Mouse (Mus musculus) forebrain, embryonic 12.5 days (tissue): ENCODE data around the gene Tomm40l. TPM values are rescaled to one million over a fixed set of nuclear protein-coding genes. Genes with fewer than 3 reads are reported as not detected.
"Not testable (repeated sequence)": the region's sequence is repeated elsewhere in the genome, so short reads cannot be mapped to it uniquely, and the experiment has no call there.

Experiments
- ATAC-seq: fragments of 200-750 bp; cut with Nextera tagmentation; 2 replicates; pipeline ENCODE4 v1.8.0; 2017; ENCODE audit warnings: moderate TSS enrichment; ENCODE audit not compliant: low FRiP score
- H3K27ac ChIP-seq: fragments of 300-500 bp; sonication (generic); 2 replicates; pipeline ENCODE4 v1.5.1; 2016; ENCODE audit warnings: mild to moderate bottlenecking
- H3K27me3 ChIP-seq: fragments of 300-500 bp; sonication (generic); 2 replicates; pipeline ENCODE4 v1.6.1; 2016; ENCODE audit warnings: mild to moderate bottlenecking
- H3K36me3 ChIP-seq: fragments of 300-500 bp; sonication (generic); replicated peaks from 2 replicates; pipeline ENCODE4 v1.6.1; 2016; ENCODE audit warnings: mild to moderate bottlenecking
- H3K4me1 ChIP-seq: fragments of 300-500 bp; sonication (generic); 2 replicates; pipeline ENCODE4 v1.6.1; 2016
- H3K4me2 ChIP-seq: fragments of 300-500 bp; sonication (generic); 2 replicates; pipeline ENCODE4 v1.6.1; 2016; ENCODE audit warnings: mild to moderate bottlenecking, moderate library complexity
- H3K4me3 ChIP-seq: fragments of 300-500 bp; sonication (generic); replicated peaks from 2 replicates; pipeline ENCODE4 v1.5.1; 2016; ENCODE audit warnings: mild to moderate bottlenecking
- H3K9ac ChIP-seq: fragments of 300-500 bp; sonication (generic); 2 replicates; pipeline ENCODE4 v1.6.1; 2016; ENCODE audit warnings: mild to moderate bottlenecking
- H3K9me3 ChIP-seq: fragments of 300-500 bp; sonication (generic); 2 replicates; pipeline ENCODE4 v1.6.1; 2016
- WGBS: fragments of 180-500 bp; shearing (Covaris S2); methylation state at CpG from one replicate; pipeline ENCODE4 v1.1.7; 2016; 5-methylcytosine and 5-hydroxymethylcytosine counted together
- polyA plus RNA-seq: library from polyadenylated mRNA; unstranded; fragments of >200 nt; fragmentation: Nextera tagmentation; extraction: Ambion mirVana; gene quantifications from 2 replicates; pipeline ENCODE4 v1.2.1, GENCODE M21; 2016

Gene Tomm40l
- polyA plus RNA-seq, 1 experiment from 2014 or later: 31.6 TPM

DNA sequence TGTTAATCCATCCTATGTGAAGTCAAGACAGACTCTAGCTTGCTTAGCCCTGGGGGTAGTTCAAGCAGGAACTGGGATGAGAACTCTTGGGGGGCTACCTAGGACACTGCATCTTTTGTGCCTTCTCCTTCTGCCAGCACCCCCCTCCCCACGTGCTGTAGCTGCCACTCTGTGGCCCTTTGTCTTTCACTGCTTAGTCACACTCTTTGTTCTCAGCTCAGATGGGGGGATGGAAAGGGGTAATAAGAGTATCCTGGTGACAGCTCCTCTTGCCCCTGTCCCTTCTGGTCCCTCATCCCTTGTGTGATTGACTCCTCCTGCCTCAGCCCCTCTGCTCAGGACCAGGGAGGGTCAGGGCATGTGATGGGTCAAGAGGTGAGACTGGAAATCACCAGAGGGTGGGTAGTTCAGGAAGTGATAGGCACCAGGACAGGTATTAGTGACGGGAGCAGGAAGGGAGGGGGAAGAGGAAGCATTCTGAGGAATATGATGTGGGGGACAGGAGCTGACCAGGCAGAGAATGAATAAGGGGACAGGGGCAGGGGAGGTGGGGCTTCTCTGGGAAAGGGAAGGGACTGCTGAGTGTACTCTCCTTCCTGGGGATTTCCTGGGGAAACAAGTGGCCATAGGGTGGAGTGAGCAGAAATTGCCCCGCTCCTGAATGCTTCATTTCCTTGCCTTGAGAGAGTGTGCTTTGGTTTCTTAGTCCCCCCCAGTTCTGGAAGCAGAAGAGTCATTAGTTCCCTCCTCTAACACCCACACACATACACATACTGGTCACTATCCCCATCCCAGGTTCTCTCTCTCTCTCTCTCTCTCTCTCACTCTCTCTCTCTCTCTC lies 26.3 kb upstream of the Tomm40l start:
- ATAC-seq: no peak
- WGBS: 43% methylated on average over 3 of the region's 3 CpGs
- H3K4me3 ChIP-seq: no peak overlapping the region
- H3K9me3 ChIP-seq: no peaks in the 10 kb centered on the region
- peak overlapping the region; percentile 26; the same call in 1 of the 2 replicates for H3K27ac ChIP-seq
- H3K4me1 ChIP-seq: peaks cover 58% of the 10 kb centered on the region
- no peak overlapping the region for H3K4me2 ChIP-seq
- H3K9ac ChIP-seq: no peak overlapping the region
- H3K27me3 ChIP-seq: peaks cover 5% of the 10 kb centered on the region
- peaks cover 15% of the 10 kb centered on the region for H3K36me3 ChIP-seq

DNA sequence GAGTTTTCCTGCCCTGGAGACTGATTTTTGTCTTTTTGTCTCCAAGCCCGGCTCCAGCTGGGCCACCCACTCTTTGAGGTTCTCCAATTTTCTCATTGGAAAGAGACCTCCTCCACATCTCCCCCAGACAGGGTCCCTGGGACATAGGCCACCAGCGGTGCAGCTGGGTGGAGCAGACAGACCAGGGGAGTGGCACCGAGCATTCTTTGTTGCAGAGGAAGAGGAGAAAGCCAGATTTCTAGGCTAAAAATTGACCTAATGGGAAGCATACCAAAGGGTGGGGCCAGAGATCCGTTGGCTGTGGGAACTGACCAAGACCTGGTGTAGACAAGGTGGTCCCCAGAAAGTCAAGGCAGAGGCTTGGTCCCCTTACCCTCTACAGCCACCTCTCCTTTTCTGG lies 25.6 kb upstream of the Tomm40l start:
- Histone ChIP-seq H3K27ac (peak overlapping the region; percentile 80), H3K27me3 (peaks cover 3% of the 10 kb centered on the region; the same call in 1 of the 2 replicates), H3K4me1 (peaks cover 57% of the 10 kb centered on the region), H3K36me3 (peaks cover 21% of the 10 kb centered on the region), H3K4me2 (peak overlapping the region; percentile 79; the same call in 1 of the 2 replicates), H3K4me3 (no peak overlapping the region), H3K9ac (no peak overlapping the region), H3K9me3 (no peaks in the 10 kb centered on the region)
- 24% methylated on average over 4 of the region's 4 CpGs for WGBS
- no peak for ATAC-seq

DNA sequence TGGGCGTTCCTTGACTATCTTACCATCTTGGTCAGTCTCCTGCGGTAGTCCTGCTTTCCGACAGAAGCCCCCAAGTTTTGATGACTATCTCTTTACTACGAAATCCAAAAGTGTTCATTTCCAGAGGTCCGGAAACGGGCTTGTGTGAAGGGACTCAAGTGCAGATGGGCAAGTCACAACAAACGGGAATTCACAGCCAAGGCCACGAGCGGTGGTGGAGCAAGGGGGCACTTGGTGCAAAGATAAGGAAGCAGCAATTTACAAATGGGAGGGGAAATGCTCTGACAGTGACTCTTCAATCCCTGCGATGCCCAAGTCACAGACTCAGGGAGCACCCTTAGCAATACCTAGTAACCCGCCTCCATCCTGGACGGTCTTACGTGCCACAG lies 25.1 kb upstream of the Tomm40l start:
- H3K27me3 ChIP-seq: no peaks in the 10 kb centered on the region; the same call in 1 of the 2 replicates
- H3K4me2 ChIP-seq: peak overlapping the region; percentile 79
- H3K4me3 ChIP-seq: peak overlapping the region; percentile 78
- H3K27ac ChIP-seq: peak overlapping the region; percentile 80
- WGBS: 15% methylated on average over 13 of the region's 13 CpGs
- H3K36me3 ChIP-seq: peaks cover 26% of the 10 kb centered on the region
- no peaks in the 10 kb centered on the region for H3K9me3 ChIP-seq
- peak; percentile 1; the same call in 1 of the 2 replicates for ATAC-seq
- peak overlapping the region; percentile 51 for H3K9ac ChIP-seq
- peaks cover 52% of the 10 kb centered on the region for H3K4me1 ChIP-seq

DNA sequence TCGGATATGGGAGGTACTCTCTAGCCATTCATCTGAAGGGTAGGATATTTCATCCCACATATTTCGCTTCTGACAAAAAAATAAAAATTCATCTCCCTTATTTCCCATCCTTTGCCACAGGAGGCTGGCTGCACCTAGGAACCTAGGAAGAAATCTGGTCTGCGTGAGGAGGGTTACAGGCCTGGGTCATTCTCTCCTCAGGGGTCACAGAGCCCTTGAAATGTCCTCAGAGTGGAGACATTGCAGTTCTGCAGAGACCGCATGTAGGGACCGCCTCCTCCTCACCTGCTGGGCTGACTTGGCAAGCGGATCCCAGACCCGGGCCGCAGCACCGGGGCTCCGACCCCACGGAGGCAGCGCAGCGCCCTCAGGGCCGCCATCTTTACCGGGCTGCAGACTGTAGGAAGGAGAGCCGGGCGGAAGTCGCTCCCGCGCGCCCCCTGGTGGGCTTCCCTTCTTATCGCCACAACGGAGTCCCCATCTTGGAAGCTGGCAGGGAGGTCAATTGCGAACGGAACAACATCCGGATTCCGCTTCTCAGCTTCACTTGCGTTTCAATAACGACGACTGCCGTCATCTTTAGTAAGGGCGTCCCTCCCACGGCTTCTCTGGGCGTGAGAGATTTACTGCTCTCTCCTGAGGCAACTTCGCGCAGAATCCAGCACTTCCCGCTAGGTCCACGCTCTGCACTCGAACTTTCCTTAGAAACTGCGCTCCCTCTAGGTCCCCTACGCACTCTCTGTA lies 24.6 kb upstream of the Tomm40l start:
- Histone ChIP-seq H3K9me3 (no peaks in the 10 kb centered on the region), H3K9ac (peak overlapping the region; percentile 81), H3K4me2 (peak overlapping the region; percentile 79), H3K4me3 (peak overlapping the region; percentile 78), H3K27ac (peak overlapping the region; percentile 80), H3K36me3 (peaks cover 30% of the 10 kb centered on the region), H3K27me3 (no peaks in the 10 kb centered on the region), H3K4me1 (peaks cover 47% of the 10 kb centered on the region)
- WGBS: under 1% methylated on average over 41 of the region's 41 CpGs
- peak; percentile 93 for ATAC-seq

DNA sequence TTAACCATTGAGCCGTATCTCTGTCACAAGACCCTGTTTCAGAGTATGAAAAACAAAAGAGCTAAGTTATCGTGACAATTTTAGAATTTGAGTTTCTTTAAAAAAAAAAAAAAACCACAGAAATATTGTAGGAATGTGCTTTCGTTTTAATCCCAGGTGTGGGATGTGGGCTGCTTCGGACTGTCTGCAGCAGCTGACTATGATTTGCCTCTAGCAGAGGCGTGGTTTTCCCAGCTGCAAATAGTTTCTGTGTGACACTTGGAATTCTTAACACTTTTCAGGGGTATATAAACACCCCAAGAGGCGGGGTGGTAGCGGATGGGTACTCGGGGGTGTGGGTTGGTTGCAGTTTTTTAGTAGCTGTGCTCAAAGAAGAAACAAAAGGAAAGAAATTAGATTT lies 23.0 kb upstream of the Tomm40l start:
- H3K36me3 ChIP-seq: peaks cover 45% of the 10 kb centered on the region

DNA sequence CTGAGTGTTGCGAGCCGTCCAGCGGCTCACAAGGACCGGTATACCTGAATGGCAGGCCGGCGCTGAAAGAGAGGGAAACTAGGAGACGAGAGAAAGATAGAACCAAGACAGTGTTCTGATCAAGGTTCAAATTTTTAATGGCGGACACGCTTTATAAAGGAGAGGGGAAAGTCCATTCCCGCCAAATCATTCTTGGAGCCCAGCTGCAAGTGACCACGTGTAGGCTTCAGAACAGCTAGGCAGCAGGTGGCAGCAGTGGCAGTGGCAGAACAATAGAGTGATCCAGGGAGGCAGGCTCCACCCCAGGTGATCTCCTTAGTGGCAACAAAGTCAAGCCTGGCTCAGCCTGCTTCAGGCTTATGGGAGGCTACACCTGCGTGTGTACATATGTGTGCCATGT lies 19.6 kb upstream of the Tomm40l start:
- Histone ChIP-seq H3K4me1 (peaks cover 12% of the 10 kb centered on the region), H3K36me3 (peaks cover 74% of the 10 kb centered on the region)
- not testable (repeated sequence) for H3K27me3 ChIP-seq, H3K27ac ChIP-seq, H3K4me2 ChIP-seq, H3K4me3 ChIP-seq, H3K9me3 ChIP-seq, ATAC-seq, H3K9ac ChIP-seq
- WGBS: 82% methylated on average over 12 of the region's 12 CpGs

More for the DNA sequence above, 23.0 kb upstream of the Tomm40l start:
- ATAC-seq: no peak
- 91% methylated on average over 8 of the region's 8 CpGs for WGBS
- Histone ChIP-seq H3K27me3 (no peaks in the 10 kb centered on the region), H3K4me1 (peaks cover 31% of the 10 kb centered on the region), H3K27ac (no peak overlapping the region), H3K4me3 (no peak overlapping the region), H3K9me3 (no peaks in the 10 kb centered on the region), H3K9ac (0 out of 2 replicates have a peak overlapping the region, but pooled peaks have one; percentile 81), H3K4me2 (no peak overlapping the region)

DNA sequence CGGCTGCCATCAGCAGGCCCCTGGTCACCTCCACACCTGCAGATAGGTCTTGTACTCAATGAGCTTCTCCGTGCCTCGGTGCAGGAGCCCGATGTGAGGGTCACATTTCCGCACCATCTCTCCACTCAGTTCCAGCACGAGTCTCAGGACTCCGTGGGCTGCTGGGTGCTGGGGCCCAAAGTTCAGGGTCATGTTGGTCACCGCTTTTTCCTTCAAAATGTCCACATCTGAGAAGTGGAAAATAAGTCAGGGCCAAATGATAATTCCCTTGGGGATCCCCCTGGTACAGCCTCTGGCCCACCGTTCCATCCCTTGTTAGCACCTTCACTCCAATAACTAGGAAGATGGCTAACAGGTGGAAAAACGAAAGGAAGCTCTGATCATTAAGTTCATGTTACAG lies 18.6 kb upstream of the Tomm40l start:
- no peaks in the 10 kb centered on the region for H3K9me3 ChIP-seq
- H3K27ac ChIP-seq: no peak overlapping the region
- no peak overlapping the region for H3K4me2 ChIP-seq
- no peak overlapping the region for H3K9ac ChIP-seq
- peaks cover 84% of the 10 kb centered on the region for H3K36me3 ChIP-seq
- WGBS: 91% methylated on average over 10 of the region's 10 CpGs
- no peak overlapping the region for H3K4me3 ChIP-seq
- peaks cover 6% of the 10 kb centered on the region for H3K4me1 ChIP-seq
- no peak for ATAC-seq
- no peaks in the 10 kb centered on the region for H3K27me3 ChIP-seq

DNA sequence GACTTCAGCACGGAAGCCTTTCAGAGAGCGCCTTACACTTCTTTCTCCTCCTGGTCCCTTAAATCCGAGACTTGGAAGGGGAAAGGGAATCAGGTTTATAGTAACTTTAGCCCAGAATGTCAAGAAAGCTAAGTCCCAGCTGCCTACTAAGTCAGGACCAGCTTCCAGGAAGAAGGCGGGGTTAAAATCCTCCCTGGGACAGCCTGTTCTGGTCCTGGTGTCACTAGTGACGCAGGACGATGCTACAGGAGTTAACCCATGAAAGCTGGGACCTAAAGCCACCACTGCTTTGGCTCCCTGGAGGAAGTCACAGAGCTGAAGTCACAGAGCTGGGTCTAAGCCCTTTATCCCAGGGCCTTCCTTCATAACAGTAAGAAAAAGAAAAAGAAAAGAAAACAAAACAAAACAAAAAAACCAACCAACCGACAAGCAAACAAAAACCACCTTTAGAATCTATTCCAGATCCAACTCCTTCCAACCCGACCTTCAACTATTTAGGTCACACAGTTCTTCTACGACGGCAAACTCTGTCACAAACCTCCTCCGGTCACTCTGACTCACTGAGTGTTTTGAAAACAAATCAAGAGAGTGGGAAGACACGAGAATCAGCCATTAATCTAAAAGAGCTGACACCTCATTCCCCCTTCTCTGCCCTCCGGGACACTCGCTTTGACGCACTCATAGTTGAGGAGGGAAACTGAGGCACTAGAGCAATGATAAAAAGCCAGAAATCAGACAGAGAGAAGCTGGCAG lies 17.9 kb upstream of the Tomm40l start:
- WGBS: 84% methylated on average over 15 of the region's 15 CpGs
- H3K4me3 ChIP-seq: no peak overlapping the region
- no peak overlapping the region for H3K9ac ChIP-seq
- H3K27me3 ChIP-seq: no peaks in the 10 kb centered on the region
- no peak overlapping the region for H3K4me2 ChIP-seq
- H3K9me3 ChIP-seq: no peaks in the 10 kb centered on the region
- no peak overlapping the region for H3K27ac ChIP-seq
- peaks cover 86% of the 10 kb centered on the region for H3K36me3 ChIP-seq
- no peak for ATAC-seq
- no peaks in the 10 kb centered on the region for H3K4me1 ChIP-seq

DNA sequence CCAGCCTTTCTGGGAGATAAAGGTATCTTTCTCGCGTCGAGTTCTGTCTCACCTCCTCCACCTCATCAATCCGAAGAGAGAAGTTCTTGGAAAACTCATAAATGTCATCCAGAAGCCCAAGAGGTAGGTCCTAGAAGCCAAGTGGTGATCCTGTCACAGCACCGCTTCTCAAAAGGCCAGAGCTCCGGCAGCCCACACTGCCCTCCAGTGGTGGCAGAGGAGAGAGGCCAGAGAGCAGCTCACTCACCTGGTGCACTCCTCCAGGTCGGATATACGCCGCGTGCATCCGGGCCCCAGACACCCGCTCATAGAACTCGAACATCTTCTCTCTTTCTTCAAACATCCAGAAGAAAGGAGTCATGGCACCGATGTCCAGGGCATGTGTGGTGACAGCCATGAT lies 16.1 kb upstream of the Tomm40l start:
- no peak overlapping the region for H3K4me2 ChIP-seq
- no peaks in the 10 kb centered on the region for H3K9me3 ChIP-seq
- H3K27ac ChIP-seq: no peak overlapping the region
- no peaks in the 10 kb centered on the region for H3K4me1 ChIP-seq
- H3K27me3 ChIP-seq: no peaks in the 10 kb centered on the region
- no peak for ATAC-seq
- H3K36me3 ChIP-seq: peaks cover 91% of the 10 kb centered on the region
- H3K4me3 ChIP-seq: no peak overlapping the region
- 75% methylated on average over 14 of the region's 14 CpGs for WGBS
- H3K9ac ChIP-seq: no peak overlapping the region

DNA sequence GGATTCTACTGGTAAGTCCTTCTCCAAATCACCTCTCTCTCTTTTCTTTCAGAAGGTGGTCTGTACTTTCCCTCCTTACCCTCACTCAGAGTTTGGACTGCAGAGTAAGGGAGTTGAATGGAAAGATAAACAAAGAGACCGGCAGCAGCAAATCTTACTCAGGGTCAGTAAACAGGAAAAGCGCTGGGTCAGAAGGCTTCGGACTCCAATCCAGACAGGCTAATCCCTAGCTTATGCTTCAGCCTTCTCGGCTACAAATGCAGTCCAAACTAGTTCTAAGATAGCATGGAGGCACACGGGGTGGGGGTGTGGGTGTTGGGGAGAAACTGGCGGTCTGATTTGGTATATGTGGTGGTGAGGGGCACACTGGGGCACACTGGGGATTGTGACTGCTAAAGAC lies 15.1 kb upstream of the Tomm40l start:
- no peak overlapping the region for H3K27ac ChIP-seq

DNA sequence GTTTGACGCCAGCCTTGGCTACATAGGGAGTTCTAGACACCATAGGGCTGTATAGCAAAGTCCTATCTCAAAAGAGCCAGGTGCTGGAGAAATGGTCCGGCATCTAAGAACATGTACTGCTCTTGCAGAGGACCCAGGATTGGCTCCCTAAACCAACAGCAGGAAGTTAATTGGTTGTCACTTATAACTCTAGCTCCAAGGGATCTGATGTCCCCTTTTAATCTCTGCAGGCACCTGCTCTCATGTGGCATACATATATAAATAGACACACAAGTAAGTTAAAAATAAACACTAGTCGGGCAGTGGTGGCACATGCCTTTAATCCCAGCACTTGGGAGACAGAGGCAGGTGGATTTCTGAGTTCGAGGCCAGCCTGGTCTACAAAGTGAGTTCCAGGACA lies 13.5 kb upstream of the Tomm40l start:
- H3K36me3 ChIP-seq: peaks cover 71% of the 10 kb centered on the region
- no peak overlapping the region for H3K27ac ChIP-seq
- H3K9me3 ChIP-seq: no peaks in the 10 kb centered on the region
- H3K4me2 ChIP-seq: no peak overlapping the region
- H3K27me3 ChIP-seq: no peaks in the 10 kb centered on the region
- no peak for ATAC-seq
- H3K4me1 ChIP-seq: no peaks in the 10 kb centered on the region
- H3K9ac ChIP-seq: no peak overlapping the region
- H3K4me3 ChIP-seq: no peak overlapping the region
- WGBS: 89% methylated on average over 4 of the region's 4 CpGs

More for the DNA sequence above, 15.1 kb upstream of the Tomm40l start:
- no peak overlapping the region for H3K4me3 ChIP-seq
- no peak overlapping the region for H3K4me2 ChIP-seq
- WGBS: 84% methylated on average over 6 of the region's 6 CpGs
- no peaks in the 10 kb centered on the region for H3K27me3 ChIP-seq
- H3K9me3 ChIP-seq: no peaks in the 10 kb centered on the region
- H3K36me3 ChIP-seq: peaks cover 85% of the 10 kb centered on the region
- ATAC-seq: no peak
- no peak overlapping the region for H3K9ac ChIP-seq
- H3K4me1 ChIP-seq: no peaks in the 10 kb centered on the region

DNA sequence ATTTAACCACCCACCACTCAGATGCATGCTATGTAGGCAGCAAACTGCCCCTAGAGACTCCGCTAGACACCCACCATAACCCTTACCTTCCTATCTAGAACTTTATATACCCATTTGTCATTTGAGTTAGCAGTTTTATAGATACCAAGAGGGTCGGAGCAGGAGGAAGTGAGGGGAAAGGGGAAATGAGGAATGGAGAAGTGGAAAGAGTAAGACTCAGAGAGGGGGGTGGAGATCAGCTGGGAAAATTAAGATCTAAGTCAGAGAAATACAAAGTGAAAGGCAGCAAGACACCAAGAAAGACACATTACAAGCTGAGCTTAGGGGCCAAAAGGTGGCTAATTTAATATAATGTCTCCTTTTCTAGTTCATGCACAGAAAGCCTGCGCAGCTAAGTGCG lies 12.2 kb upstream of the Tomm40l start:
- H3K4me3 ChIP-seq: no peak overlapping the region
- no peak for ATAC-seq
- no peaks in the 10 kb centered on the region for H3K27me3 ChIP-seq
- peaks cover 62% of the 10 kb centered on the region for H3K36me3 ChIP-seq
- no peak overlapping the region for H3K9ac ChIP-seq
- peaks cover 2% of the 10 kb centered on the region; the same call in 1 of the 2 replicates for H3K4me1 ChIP-seq
- WGBS: 97% methylated on average over 4 of the region's 4 CpGs
- no peak overlapping the region for H3K27ac ChIP-seq
- H3K4me2 ChIP-seq: no peak overlapping the region
- no peaks in the 10 kb centered on the region for H3K9me3 ChIP-seq
